Mouse (Mus musculus): Measurements from ENCODE around the gene Mylip. TPM values are rescaled to one million over a fixed set of nuclear protein-coding genes. Genes with fewer than 3 reads are reported as not detected.

Mylip gene
- polyA plus RNA-seq, 1 experiment from 2014 or later: 5.2 TPM

- 74% methylated on average over 7 of the region's 7 CpGs for WGBS
- ATAC-seq (ENCODE audit: low FRiP score) (no peak), DNase-seq (ENCODE audit: low spot score) (no peak)
- no peak overlapping the region for H3K4me3 ChIP-seq (replicated peaks; ENCODE audit: low read length)
- H3K27me3 ChIP-seq (ENCODE audit: control insufficient read depth, insufficient read depth, low read length): no peaks in the 10 kb centered on the region
- no peak overlapping the region for H3K27ac ChIP-seq
- peaks cover 15% of the 10 kb centered on the region for H3K36me3 ChIP-seq (replicated peaks; ENCODE audit: control insufficient read depth, insufficient read depth)
- no peak overlapping the region for H3K4me2 ChIP-seq (replicated peaks)
- H3K9me3 ChIP-seq (ENCODE audit: control insufficient read depth, low read length): no peaks in the 10 kb centered on the region
- no peak overlapping the region for H3K9ac ChIP-seq
- no peaks in the 10 kb centered on the region; the same call in 1 of the 2 replicates for H3K4me1 ChIP-seq (replicated peaks; ENCODE audit: control insufficient read depth, insufficient read depth, low read length)
Measured at GRCm38 (mm10) chr13:45400700-45401099, 11.2 kb downstream of the Mylip start.

- Histone ChIP-seq H3K27me3 (ENCODE audit: control insufficient read depth, insufficient read depth, low read length) (no peaks in the 10 kb centered on the region), H3K9ac (no peak overlapping the region), H3K4me2 (replicated peaks) (no peak overlapping the region), H3K36me3 (replicated peaks; ENCODE audit: control insufficient read depth, insufficient read depth) (peaks cover 26% of the 10 kb centered on the region), H3K4me1 (replicated peaks; ENCODE audit: control insufficient read depth, insufficient read depth, low read length) (no peaks in the 10 kb centered on the region; the same call in 1 of the 2 replicates), H3K4me3 (replicated peaks; ENCODE audit: low read length) (no peak overlapping the region), H3K9me3 (ENCODE audit: control insufficient read depth, low read length) (no peaks in the 10 kb centered on the region), H3K27ac (no peak overlapping the region)
- ATAC-seq (ENCODE audit: low FRiP score): no peak
- DNase-seq (ENCODE audit: low spot score): no peak
- 83% methylated on average over 7 of the region's 7 CpGs for WGBS
Measured at GRCm38 (mm10) chr13:45401816-45402215, 12.3 kb downstream of the Mylip start.

- ATAC-seq (ENCODE audit: low FRiP score): no peak
- Histone ChIP-seq H3K9ac (no peak overlapping the region), H3K36me3 (replicated peaks; ENCODE audit: control insufficient read depth, insufficient read depth) (peaks cover 33% of the 10 kb centered on the region), H3K27me3 (ENCODE audit: control insufficient read depth, insufficient read depth, low read length) (no peaks in the 10 kb centered on the region), H3K27ac (no peak overlapping the region), H3K4me3 (replicated peaks; ENCODE audit: low read length) (no peak overlapping the region), H3K9me3 (ENCODE audit: control insufficient read depth, low read length) (no peaks in the 10 kb centered on the region), H3K4me2 (replicated peaks) (no peak overlapping the region), H3K4me1 (replicated peaks; ENCODE audit: control insufficient read depth, insufficient read depth, low read length) (no peaks in the 10 kb centered on the region)
- no peak for DNase-seq (ENCODE audit: low spot score)
- 77% methylated on average over 7 of the region's 7 CpGs for WGBS
Measured at GRCm38 (mm10) chr13:45402316-45403039, 12.9 kb downstream of the Mylip start.

DNA sequence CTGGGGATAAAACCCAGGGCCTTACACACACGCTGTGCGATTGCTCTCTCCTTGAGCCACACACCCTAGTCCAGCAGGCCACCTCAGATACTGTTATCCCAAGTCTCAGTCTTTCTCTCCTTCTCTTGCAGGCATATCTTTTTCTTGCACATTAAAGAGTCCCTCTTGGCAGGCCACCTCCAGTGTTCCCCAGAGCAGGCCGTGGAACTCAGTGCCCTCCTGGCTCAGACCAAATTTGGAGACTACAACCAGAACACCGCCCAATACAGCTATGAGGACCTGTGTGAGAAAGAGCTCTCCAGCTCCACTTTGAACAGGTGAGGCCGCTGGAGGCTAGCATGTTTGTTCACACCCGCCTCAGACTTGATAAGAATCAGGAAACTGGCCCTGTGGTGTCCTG lies 14.7 kb downstream of the Mylip start:
- ATAC-seq (ENCODE audit: low FRiP score): no peak
- WGBS: 98% methylated on average over 6 of the region's 6 CpGs

DNA sequence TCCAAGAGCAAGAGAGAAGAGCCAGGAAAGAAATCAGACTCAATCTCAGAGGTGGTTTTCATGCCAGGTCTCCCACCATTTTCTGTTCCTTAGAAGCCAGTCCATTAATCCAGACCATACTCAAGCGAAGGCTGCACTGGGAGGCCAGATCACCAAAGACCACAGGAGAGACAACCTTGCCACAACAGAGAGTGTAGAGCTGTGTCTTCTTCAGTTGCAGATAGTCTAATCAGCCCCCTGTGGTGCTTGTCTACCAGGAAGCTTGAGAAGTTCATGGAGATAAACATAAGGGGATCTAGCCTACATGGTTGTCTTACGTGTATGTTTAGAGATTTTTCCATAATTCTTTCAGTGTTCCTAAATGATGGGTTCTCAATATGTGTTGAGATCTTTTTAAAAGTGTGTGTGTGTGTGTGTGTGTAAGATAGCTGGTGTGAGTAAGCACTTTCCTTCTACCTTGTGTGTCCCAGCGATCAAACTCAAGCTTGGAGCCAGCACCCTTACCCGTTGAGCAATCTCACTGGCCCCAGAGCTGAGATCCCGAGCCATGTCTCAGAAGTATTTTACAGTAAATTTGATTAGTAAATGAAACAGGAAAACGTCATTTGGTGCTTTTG lies 15.8 kb downstream of the Mylip start:
- H3K4me1 ChIP-seq (replicated peaks; ENCODE audit: control insufficient read depth, insufficient read depth, low read length): no peaks in the 10 kb centered on the region
- DNase-seq (ENCODE audit: low spot score): no peak
- H3K36me3 ChIP-seq (replicated peaks; ENCODE audit: control insufficient read depth, insufficient read depth): peaks cover 57% of the 10 kb centered on the region

More for the DNA sequence above, 14.7 kb downstream of the Mylip start:
- H3K27ac ChIP-seq: no peak overlapping the region
- no peaks in the 10 kb centered on the region for H3K9me3 ChIP-seq (ENCODE audit: control insufficient read depth, low read length)
- H3K36me3 ChIP-seq (replicated peaks; ENCODE audit: control insufficient read depth, insufficient read depth): peaks cover 49% of the 10 kb centered on the region
- H3K27me3 ChIP-seq (ENCODE audit: control insufficient read depth, insufficient read depth, low read length): no peaks in the 10 kb centered on the region
- no peak overlapping the region for H3K4me2 ChIP-seq (replicated peaks)
- no peaks in the 10 kb centered on the region for H3K4me1 ChIP-seq (replicated peaks; ENCODE audit: control insufficient read depth, insufficient read depth, low read length)
- H3K9ac ChIP-seq: no peak overlapping the region
- no peak for DNase-seq (ENCODE audit: low spot score)
- no peak overlapping the region for H3K4me3 ChIP-seq (replicated peaks; ENCODE audit: low read length)

GRCm38 (mm10) chr13:45406289-45406688 lies 16.7 kb downstream of the Mylip start:
- 95% methylated on average over 11 of the region's 11 CpGs for WGBS
- ATAC-seq (ENCODE audit: low FRiP score): no peak
- Histone ChIP-seq H3K9me3 (ENCODE audit: control insufficient read depth, low read length) (no peaks in the 10 kb centered on the region), H3K4me2 (replicated peaks) (no peak overlapping the region), H3K27me3 (ENCODE audit: control insufficient read depth, insufficient read depth, low read length) (no peaks in the 10 kb centered on the region), H3K4me3 (replicated peaks; ENCODE audit: low read length) (no peak overlapping the region), H3K9ac (no peak overlapping the region), H3K36me3 (replicated peaks; ENCODE audit: control insufficient read depth, insufficient read depth) (peaks cover 65% of the 10 kb centered on the region), H3K4me1 (replicated peaks; ENCODE audit: control insufficient read depth, insufficient read depth, low read length) (no peaks in the 10 kb centered on the region), H3K27ac (no peak overlapping the region)
- DNase-seq (ENCODE audit: low spot score): no peak

More for the DNA sequence above, 15.8 kb downstream of the Mylip start:
- Histone ChIP-seq H3K4me3 (replicated peaks; ENCODE audit: low read length) (no peak overlapping the region), H3K27me3 (ENCODE audit: control insufficient read depth, insufficient read depth, low read length) (no peaks in the 10 kb centered on the region), H3K9ac (no peak overlapping the region), H3K27ac (no peak overlapping the region), H3K4me2 (replicated peaks) (no peak overlapping the region), H3K9me3 (ENCODE audit: control insufficient read depth, low read length) (no peaks in the 10 kb centered on the region)
- ATAC-seq (ENCODE audit: low FRiP score): no peak
- WGBS: 95% methylated on average over 6 of the region's 6 CpGs

DNA sequence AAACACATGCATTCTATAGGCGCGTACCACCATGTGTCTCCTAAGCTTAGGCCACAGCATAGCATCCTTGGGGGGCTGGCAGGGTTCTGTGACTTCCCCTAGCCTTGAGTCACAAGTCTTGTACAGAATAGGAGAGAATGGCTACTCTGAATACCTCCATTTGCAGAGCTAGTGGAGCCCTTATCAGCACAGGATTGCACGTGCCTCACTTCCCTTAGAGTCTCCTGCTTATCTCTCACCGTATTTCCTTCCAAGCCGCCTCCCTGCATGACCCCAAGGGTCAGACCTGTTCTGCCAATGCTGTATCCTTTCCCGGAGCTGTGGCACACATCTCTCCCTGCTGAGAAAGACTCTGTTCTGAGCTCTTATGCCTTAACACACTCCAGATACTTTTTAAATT lies 17.2 kb downstream of the Mylip start:
- Histone ChIP-seq H3K27me3 (ENCODE audit: control insufficient read depth, insufficient read depth, low read length) (no peaks in the 10 kb centered on the region), H3K4me2 (replicated peaks) (no peak overlapping the region), H3K27ac (no peak overlapping the region), H3K9me3 (ENCODE audit: control insufficient read depth, low read length) (no peaks in the 10 kb centered on the region), H3K36me3 (replicated peaks; ENCODE audit: control insufficient read depth, insufficient read depth) (peaks cover 65% of the 10 kb centered on the region), H3K4me1 (replicated peaks; ENCODE audit: control insufficient read depth, insufficient read depth, low read length) (no peaks in the 10 kb centered on the region), H3K4me3 (replicated peaks; ENCODE audit: low read length) (no peak overlapping the region), H3K9ac (no peak overlapping the region)
- 85% methylated on average over 6 of the region's 6 CpGs for WGBS
- DNase-seq (ENCODE audit: low spot score) (no peak), ATAC-seq (ENCODE audit: low FRiP score) (no peak)

DNA sequence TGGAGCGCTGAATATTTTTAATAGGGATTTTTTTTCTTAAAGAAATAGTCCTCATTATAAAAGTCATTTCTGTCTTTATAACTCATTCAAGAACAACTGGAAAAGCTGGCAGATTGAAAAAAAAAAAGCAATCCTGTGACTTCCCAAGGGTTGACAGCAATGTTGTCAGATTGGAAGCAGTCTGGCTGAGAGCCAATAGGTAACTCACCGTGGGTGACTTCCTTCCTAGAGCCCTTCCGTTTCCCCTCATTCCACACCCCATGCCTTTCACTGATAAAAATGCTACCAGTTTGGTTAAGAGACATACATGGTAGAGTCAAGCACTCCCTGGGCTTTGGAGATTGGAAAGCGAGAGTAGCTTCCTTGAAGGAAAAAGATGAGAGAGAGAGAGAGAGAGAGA lies 21.4 kb downstream of the Mylip start:
- WGBS: 81% methylated on average over 4 of the region's 4 CpGs
- Histone ChIP-seq H3K27me3 (ENCODE audit: control insufficient read depth, insufficient read depth, low read length) (no peaks in the 10 kb centered on the region), H3K9me3 (ENCODE audit: control insufficient read depth, low read length) (no peaks in the 10 kb centered on the region), H3K4me3 (replicated peaks; ENCODE audit: low read length) (no peak overlapping the region), H3K4me1 (replicated peaks; ENCODE audit: control insufficient read depth, insufficient read depth, low read length) (no peaks in the 10 kb centered on the region), H3K27ac (no peak overlapping the region), H3K36me3 (replicated peaks; ENCODE audit: control insufficient read depth, insufficient read depth) (peaks cover 57% of the 10 kb centered on the region), H3K9ac (no peak overlapping the region), H3K4me2 (replicated peaks) (no peak overlapping the region)
- no peak for DNase-seq (ENCODE audit: low spot score)
- ATAC-seq (ENCODE audit: low FRiP score): no peak

- Histone ChIP-seq H3K27me3 (ENCODE audit: control insufficient read depth, insufficient read depth, low read length) (no peaks in the 10 kb centered on the region), H3K4me1 (replicated peaks; ENCODE audit: control insufficient read depth, insufficient read depth, low read length) (peaks cover 3% of the 10 kb centered on the region), H3K9me3 (ENCODE audit: control insufficient read depth, low read length) (no peaks in the 10 kb centered on the region), H3K36me3 (replicated peaks; ENCODE audit: control insufficient read depth, insufficient read depth) (peaks cover 35% of the 10 kb centered on the region), H3K4me3 (replicated peaks; ENCODE audit: low read length) (no peak overlapping the region), H3K27ac (no peak overlapping the region), H3K9ac (no peak overlapping the region), H3K4me2 (replicated peaks) (no peak overlapping the region)
- DNase-seq (ENCODE audit: low spot score) (no peak), ATAC-seq (ENCODE audit: low FRiP score) (no peak)
- 100% methylated on average over 1 of the region's 1 CpGs for WGBS
Measured at GRCm38 (mm10) chr13:45413066-45413465, 23.5 kb downstream of the Mylip start.

Measured in hindbrain, embryonic 14.5 days (tissue).